Mouse (Mus musculus) left cerebral cortex, adult 8-10 months (tissue): ENCODE results near the gene Gm12790. TPM values are rescaled to one million over a fixed set of nuclear protein-coding genes. Genes with fewer than 3 reads are reported as not detected.
A peak's percentile ranks its signal among the peaks of the same experiment; 100 is the strongest.
"Not testable (repeated sequence)": the region's sequence is repeated elsewhere in the genome, so short reads cannot be mapped to it uniquely, and the experiment has no call there.

Experiments used
- DNase-seq, 2 experiments: peaks; one replicate each; pipeline ENCODE4 v3.0.0; 2022; ENCODE audit warnings: low spot score in 2 of 2
- total RNA-seq, 4 experiments: library from RNA; stranded (reverse); gene quantifications; 2 replicates each; pipeline ENCODE4 v1.2.4; 2022

The Gm12790 gene
- total RNA-seq: not detected

DNA sequence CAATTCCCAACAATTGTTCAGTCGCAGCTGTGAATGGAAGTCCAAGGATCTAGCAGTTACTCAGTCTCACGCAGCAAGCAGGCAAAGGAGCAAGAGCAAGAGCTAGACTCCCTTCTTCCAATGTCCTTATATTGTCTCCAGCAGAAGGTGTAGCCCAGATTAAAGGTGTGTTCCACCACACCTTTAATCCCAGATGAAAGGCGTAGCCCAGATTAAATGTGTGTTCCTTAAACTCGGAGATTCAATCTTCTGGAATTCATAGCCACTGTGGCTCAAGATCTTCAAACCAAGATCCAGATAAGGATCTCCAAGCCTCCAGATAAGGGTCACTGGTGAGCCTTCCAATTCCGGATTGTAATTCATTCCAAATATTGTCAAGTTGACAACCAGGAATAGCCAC, at the start of gene Gm12790:
Gene Gm12790 (minus strand): TSS at position 101 of the 400 bp plus-strand sequence.
- DNase-seq: not testable (repeated sequence)

DNA sequence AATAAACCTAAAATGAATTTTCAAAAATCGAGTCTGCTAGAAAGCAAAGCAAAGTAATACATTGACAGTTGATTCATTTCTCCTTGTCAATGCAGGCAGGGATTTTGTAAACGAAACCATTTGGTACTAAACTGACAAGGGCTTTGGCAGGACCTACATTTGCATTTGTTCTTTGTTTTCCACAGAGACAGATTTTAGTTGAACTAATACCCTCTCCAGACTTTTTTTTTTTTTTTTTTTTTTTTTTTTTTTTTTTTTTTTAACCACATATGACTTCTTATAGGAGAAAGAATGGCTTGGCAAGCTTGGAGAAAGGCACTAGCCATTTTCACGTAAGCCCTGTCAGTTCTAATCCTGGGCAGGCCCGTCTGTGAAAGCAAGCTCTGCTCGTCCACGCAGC, 45.8 kb upstream of the Gm12790 start:
- DNase-seq: no peak

DNA sequence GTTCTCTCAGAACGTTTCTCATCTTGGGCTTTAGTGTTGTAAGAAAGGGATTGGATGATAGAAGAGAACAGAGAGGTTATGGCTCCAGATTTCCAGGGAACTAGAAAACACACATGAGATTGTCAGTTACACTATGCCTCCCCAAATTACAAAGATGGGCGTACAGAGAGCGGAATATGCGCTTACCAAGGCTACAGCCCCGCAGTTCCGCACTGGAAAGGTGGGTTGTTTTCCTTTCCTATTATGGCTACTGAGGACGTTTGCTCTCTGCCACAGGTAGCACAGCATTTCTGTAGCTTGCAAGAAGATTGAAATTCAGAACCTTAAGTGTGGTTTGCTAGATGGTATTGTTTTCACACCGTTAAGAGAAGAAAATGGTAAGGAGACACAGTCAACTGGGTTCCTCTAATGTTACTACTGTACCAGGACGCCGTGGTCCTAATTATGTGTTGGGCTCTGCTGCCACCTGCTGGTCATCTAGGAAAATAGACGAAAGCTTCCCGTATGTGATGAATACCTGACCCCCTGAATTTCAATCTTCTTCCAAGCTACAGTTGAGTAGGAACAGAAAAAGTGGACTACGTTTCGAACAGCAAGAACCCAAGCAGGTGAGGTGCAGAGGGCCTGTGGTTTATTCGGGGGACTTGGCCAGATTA, 17.5 kb upstream of the Gm12790 start:
- peak; percentile 8 to 46 for DNase-seq

DNA sequence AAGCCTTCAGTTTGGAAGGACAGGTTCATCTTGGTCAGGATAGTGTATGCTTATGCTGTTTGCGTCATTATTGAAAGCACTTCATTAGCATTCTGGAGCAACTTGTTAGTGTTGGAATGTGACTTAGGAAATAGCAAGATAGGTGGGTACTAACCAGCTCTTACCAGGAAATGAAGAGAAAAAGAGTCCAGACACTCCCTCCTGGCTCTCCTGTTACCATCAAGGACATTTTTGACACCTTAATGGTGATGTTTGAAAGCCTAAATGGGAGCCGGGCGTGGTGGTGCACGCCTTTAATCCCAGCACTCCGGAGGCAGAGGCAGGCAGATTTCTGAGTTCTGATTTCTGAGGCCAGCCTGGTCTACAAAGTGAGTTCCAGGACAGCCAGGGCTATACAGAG, 16.6 kb upstream of the Gm12790 start:
- no peak for DNase-seq

DNA sequence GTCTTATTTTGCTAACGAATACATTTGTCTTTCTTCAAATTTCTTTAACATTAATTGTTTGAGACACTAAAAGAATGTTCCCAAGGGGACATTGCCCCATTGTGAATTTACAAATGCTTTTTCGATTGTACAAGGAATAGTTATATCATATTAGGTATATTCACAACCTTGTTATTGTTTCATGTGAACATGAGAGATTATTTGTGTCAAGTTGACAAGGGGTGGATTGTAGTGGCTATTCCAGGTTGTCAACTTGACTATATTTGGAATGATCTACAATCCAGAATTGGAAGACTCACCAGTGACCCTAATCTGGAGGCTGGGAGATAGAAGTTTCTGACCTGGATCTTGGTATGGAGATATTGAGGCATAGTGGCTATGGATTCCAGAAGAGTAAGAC, 5.5 kb upstream of the Gm12790 start, which contains the start of gene Gm12789:
Gene Gm12789 (plus strand): TSS at position 301 of the 400 bp plus-strand sequence.
- DNase-seq: not testable (repeated sequence)

DNA sequence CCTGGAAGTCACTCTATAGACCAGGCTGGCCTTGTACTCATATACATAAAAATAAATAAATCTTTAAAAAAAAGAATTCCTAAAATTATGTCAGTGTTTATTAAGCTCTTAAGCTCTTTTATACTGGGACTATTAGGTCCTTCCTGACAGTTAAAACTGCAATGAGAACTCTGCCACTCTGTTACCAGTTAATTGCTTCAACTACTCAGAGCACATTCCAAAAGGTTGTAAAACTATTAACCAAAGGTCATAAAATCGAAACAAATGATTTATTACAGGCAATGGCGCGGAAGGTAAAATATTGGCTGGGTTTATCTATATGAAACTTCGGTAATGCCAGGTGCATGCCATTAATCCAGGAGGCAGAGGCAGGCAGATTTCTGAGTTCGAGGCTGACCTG, 4.8 kb upstream of the Gm12790 start:
- DNase-seq: no peak

DNA sequence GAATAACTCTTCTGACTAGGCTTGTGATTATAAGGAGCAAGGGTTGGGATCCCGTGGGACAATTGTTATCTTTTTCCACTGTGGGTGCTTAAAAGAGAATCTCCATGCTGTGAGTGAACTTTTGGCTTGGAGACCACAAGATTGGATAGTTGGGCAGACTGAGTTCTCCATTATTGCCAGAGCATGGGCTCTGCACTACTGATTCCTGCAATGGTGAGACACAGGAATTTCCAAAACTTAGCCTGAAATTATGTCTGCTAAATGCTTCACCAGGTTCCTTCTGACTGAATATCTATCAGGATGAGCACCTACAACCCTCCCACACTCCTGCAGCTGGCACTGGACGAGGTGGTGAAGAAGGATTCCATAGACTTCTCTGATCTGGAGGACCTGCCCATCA, 40.7 kb downstream of the Gm12790 start, which contains the start of gene Gm12794:
Gene Gm12794 (plus strand): TSS at position 301 of the 400 bp plus-strand sequence.
- DNase-seq: not testable (repeated sequence)

Other genes with a start within 250 kb of the Gm12790 start
- not detected for gene B020004J07Rik, start 137.0 kb downstream of the Gm12790 start, total RNA-seq
- gene C130073F10Rik, start 87.3 kb downstream of the Gm12790 start, total RNA-seq: not detected
- not detected for gene Gm12800, start 71.9 kb downstream of the Gm12790 start, total RNA-seq
- gene Gm12794, start 40.6 kb downstream of the Gm12790 start, total RNA-seq: not detected
- not detected for gene Gm12789, start 5.6 kb upstream of the Gm12790 start, total RNA-seq
- gene Pde4b, start 106.5 kb upstream of the Gm12790 start, total RNA-seq: 100 to 1,000 TPM; 130 to 148 (median 137) TPM